Mouse (Mus musculus) CD4-positive naive resting alpha-beta T cell, adult 76 days (primary cell): Measurements from ENCODE around the gene Sart1. TPM values are rescaled to one million over a fixed set of nuclear protein-coding genes. Genes with fewer than 3 reads are reported as not detected.

Source experiments
- total RNA-seq: library from RNA; stranded (reverse); gene quantifications from one replicate; pipeline ENCODE4 v1.2.4, GENCODE M21; 2023

The Sart1 gene
- total RNA-seq, result 189 TPM

DNA sequence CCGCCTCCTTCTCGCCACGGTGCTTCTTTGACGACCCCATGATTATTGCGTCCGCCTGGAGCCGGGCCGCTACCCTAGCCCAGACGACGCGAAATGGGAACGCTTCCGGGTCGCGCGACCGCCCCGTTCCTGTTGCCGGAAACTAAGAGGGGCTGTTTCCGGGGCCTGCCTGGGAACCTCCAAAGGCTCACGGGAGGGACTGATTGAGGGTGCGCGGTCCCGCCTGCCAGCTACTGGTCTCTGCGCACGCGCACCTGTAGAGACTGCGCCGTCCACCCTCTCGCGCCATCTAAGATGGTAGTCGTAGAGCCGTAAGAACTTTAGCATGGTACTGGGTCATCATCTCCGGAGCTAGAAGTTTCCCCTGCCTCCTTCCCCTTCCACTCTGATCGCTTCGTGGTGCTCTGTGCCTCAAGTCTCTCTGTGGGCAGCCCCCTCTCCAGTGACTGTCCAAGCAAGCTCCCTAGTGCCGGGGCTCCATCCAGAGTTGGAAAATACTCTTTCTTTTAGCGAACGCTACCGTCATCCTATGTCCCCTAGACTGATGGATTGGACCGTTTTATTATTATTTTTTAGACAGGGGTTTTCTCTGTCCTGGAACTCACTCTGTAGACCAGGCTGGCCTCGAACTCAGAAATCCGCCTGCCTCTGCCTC lies at the start of gene Sart1:
Gene Sart1, minus strand, starts transcription at position 116 of the 655 bp plus-strand sequence.

DNA sequence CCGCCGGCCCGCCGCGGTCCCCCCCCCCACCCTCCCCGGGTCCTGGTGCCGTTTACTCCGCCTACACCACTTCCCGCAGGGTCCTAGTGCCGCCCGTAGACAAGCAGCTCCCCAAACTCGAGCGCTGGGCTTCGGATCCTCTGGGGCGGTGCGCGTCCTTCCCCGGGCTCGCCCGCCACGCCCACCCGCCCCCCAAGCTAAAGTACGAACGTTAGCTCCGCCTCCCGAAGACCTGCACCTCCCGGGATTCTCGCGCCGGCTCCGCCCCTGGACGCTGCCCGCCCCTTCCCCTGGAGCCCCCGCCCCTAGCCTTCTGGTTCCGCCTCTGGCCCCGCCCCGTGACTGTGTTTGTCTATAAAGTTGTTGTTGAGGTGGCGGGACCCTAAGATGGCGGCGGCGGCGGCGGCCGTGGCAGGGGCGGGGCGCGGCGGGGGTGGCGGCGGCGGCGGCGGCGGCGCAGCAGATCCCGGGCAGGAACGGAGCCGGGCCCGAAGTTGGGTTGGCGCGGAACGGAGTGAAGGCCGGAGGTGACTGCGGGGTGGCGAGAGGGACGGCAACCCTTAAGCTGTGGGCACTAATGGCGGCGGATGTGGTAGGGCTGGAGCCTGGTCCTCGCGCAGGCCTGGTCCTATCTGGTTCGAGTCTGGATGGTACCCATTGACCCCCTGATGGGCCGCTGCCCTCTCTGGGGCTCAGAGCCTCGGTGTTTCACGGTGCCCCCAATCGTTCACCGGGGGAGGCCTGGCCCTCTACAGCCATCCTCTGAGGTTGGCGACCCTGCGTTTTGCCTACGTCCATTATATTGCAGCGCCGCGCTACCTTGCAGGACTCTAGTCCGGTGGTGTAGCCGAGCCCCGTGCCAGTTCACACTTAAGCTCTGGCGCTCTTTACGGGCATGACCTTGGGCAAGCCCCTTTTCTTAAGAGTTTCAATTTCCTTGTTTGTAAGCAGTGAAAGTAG lies 36.6 kb upstream of the Sart1 start, which contains the start of the genes Drap1 and AI837181:
Gene Drap1, minus strand, starts transcription at position 198 of the 960 bp plus-strand sequence.
Gene AI837181, plus strand, starts transcription at position 363 of the 960 bp plus-strand sequence.

DNA sequence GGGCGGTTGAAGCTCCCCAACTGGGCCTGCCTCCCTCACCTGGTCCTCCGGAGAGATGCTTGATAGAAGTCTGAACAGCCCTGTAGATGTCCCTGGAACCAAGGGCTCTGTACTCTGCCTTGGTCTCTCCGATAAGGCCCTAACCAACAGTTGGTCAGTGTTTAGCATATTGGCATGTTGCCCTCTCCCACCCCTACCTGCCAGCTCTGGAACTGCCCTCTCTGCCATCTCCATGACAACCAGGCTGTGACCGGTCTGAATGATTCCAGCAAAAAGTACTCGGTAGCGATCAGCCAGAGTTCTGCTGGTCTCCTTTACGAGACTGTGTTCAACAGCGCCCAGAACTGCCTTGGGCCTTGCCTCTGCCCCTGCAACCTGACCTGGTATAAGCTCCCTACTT lies 13.8 kb upstream of the Sart1 start, which contains the start of gene Tsga10ip:
Gene Tsga10ip, minus strand, starts transcription at position 234 of the 400 bp plus-strand sequence.

DNA sequence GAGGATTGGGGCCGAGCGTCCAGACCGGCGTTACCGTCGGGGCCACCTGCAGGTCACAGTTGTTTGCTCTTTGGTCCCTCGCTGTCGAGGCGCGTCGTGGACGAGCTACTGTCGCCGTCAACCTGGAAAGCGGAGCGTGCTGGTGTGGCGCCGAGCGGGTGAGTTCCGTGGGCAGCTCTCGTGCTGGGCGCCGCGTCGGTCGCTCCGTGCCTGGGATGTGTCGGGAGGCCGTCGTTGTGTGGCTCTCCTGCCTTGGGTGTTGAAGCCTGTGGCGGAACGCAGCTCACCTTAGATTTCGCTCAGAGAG lies 21.5 kb downstream of the Sart1 start, which contains the start of gene Banf1:
Gene Banf1, minus strand, starts transcription at position 116 of the 307 bp plus-strand sequence.

DNA sequence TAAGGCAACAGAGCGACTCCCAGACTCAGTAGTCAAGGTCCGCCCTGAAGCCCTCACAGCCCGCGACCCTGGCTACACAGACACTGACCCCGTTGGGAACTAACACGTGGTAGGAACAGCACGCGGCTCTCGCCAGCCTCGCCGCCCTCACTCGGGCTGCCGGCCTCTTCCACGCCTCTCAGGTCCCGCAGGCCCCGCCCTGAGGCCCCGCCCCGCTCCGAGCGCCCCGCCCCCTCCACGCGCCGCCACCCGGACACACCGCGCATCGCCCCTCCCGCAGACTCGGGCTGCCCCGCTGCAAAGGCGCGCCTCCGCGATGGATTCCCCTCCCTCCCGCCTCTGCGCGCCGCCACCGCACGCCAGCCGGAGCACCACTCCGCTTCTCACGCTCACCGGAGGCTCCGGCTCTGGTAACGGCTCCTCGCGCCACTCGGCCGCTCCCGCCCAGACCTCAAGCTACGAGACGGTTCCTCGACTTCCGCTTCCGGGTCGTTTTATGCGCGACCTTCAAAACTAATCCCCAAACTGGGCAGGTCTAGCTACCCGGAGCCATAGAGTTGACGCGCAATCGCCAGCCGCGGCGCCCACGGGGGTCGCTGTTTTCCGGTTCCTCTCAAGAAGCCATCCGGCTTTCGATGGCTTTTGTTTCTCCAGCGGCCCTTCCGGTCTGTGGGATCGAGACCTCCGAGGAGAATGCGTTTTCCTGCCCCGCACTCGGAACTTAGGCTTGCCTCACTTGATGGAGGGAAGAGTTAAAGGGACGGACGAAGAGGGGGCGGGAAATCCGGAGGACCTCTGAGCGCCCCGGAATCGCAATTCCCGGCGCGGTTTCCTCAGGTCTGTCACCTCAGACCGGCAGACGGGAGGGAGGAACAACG lies 22.1 kb downstream of the Sart1 start, which contains the start of gene Eif1ad:
Gene Eif1ad, plus strand, starts transcription at position 567 of the 878 bp plus-strand sequence.

DNA sequence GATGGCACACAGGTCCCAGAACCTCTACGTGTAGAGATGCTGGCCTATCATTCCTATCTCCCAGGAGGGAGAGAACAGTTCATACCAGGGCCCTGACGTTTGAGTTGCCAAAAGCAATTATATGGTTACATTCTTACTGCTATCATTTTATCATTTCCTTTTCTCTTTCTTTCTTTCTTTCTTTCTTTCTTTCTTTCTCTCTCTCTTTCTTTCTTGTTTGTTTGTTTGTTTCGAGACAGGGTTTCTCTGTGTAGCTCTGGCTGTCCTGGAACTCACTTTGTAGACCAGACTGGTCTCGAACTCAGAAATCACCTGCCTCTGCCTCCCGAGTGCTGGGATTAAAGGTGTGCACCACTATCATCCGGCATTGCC lies 39.0 kb downstream of the Sart1 start, which contains the start of gene Cst6:
Gene Cst6, minus strand, starts transcription at position 73 of the 372 bp plus-strand sequence.

DNA sequence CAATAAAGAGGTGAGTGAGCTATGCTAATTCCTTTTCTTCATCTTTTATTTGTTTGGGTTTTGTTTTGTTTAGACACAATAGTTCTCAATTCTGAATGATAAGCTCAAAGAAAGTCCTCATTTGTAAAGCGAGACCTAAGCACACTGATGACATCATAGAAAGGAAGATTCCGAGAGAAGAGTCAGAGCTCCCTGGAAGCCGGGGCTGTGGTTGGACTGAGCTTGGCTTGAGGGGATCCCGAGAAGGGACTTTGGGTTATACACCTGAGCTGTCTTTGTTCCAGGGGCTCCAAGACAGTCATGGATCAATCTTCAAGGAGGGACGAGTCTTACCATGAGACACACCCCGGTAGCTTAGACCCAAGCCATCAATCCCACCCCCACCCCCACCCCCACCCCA lies 53.1 kb downstream of the Sart1 start, which contains the start of gene Catsper1:
Gene Catsper1, plus strand, starts transcription at position 301 of the 400 bp plus-strand sequence.

Other genes starting within 250 kb of the Sart1 start
- gene Pacs1, start 115.6 kb downstream of the Sart1 start, total RNA-seq, result 116 TPM
- gene Sf3b2, start 93.2 kb downstream of the Sart1 start, total RNA-seq, result 265 TPM
- not detected for gene Gal3st3, start 90.4 kb downstream of the Sart1 start, total RNA-seq
- not detected for gene Catsper1, start 53.0 kb downstream of the Sart1 start, total RNA-seq
- not detected for gene Cst6, start 39.1 kb downstream of the Sart1 start, total RNA-seq
- 31.3 TPM for gene Eif1ad, start 22.0 kb downstream of the Sart1 start, total RNA-seq
- gene Banf1, start 21.5 kb downstream of the Sart1 start, total RNA-seq, result 87.0 TPM
- gene Tsga10ip, start 13.8 kb upstream of the Sart1 start, total RNA-seq, result not detected
- 164 TPM for gene Drap1, start 36.3 kb upstream of the Sart1 start, total RNA-seq
- gene AI837181, start 36.4 kb upstream of the Sart1 start, total RNA-seq, result 54.1 TPM
- 0.79 TPM for gene Fosl1, start 58.8 kb upstream of the Sart1 start, total RNA-seq
- gene Ccdc85b, start 69.2 kb upstream of the Sart1 start, total RNA-seq, result 6.2 TPM
- gene Fibp, start 71.9 kb upstream of the Sart1 start, total RNA-seq, result 82.7 TPM
- gene Ctsw, start 79.8 kb upstream of the Sart1 start, total RNA-seq, result 43.6 TPM
- gene Efemp2, start 85.3 kb upstream of the Sart1 start, total RNA-seq, result not detected
- gene Mus81, start 99.7 kb upstream of the Sart1 start, total RNA-seq, result 38.5 TPM
- gene Cfl1, start 101.8 kb upstream of the Sart1 start, total RNA-seq, result 1,344 TPM
- not detected for gene 1700020D05Rik, start 115.1 kb upstream of the Sart1 start, total RNA-seq
- 4.8 TPM for gene Snx32, start 121.8 kb upstream of the Sart1 start, total RNA-seq
- not detected for gene Ovol1, start 171.9 kb upstream of the Sart1 start, total RNA-seq
- gene Ap5b1, start 179.3 kb upstream of the Sart1 start, total RNA-seq, result 17.9 TPM
- gene Rnaseh2c, start 213.2 kb upstream of the Sart1 start, total RNA-seq, result 78.0 TPM
- gene Kat5, start 221.5 kb upstream of the Sart1 start, total RNA-seq, result 144 TPM
- 151 TPM for gene Rela, start 248.8 kb upstream of the Sart1 start, total RNA-seq